Mouse (Mus musculus) ES-Bruce4 (cell line): ENCODE data around the gene Arhgap29.

Experiments used
- CTCF ChIP-seq: IDR thresholded peaks from one replicate; pipeline ENCODE4 v1.8.1; 2011; ENCODE audit warnings: low read depth, low read length
- EP300 ChIP-seq: IDR thresholded peaks from 2 replicates; pipeline ENCODE4 v1.6.1; 2011; ENCODE audit warnings: low read depth, low read length; ENCODE audit not compliant: insufficient read depth
- POLR2A ChIP-seq: IDR thresholded peaks from one replicate; pipeline ENCODE4 v1.8.1; 2011; ENCODE audit warnings: low read length; ENCODE audit not compliant: insufficient read depth

GRCm38 (mm10) chr3:121981306-121981705 lies 29.0 kb downstream of the Arhgap29 start:
- no peak for TF ChIP-seq CTCF
- no peak for TF ChIP-seq POLR2A
- no peak for TF ChIP-seq EP300
